Comparison of ENCODE assay signal across 11 mouse cellular contexts in the genomic region with DNA sequence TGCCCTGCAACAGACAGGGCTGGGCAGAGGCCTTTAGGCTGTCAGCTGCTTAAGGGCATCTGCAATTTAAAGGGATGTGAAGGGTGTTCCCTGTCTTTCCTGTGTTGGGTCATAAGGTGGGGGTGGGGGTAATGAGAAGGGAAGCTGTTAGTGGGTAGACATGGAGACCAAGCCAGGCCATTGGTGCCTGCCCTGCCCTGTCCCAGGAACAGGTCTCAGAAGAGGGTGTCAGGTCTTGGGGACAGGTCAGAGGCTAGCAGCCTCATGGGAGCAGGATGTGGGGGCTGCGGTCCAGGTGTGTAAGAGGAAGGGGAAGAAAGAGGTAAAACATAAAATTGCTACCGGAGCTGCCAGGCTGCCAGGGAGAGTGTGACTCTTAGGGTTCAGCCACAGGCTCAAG. TPM values are rescaled to one million over a fixed set of nuclear protein-coding genes. Genes with fewer than 3 reads are reported as not detected.
DNase-seq lines count a peak whose midpoint lies in the region; ATAC-seq lines count a peak whose summit lies in the region.
"Had no signal": no experiment of that assay in that cellular context is flagged by ENCODE, and none has a peak within 500 bp of the region (broad histone marks: within the 10 kb centered on the region; RNA-seq: fewer than 3 reads in every experiment).

No protein-coding gene starts in this region.

- no peak for ATAC-seq in heart, embryonic 15.5 days (replicated peaks; ENCODE audit: insufficient number of reproducible peaks, insufficient read depth, low FRiP score, low read depth)
- peak; percentile 33 for ATAC-seq in megakaryocyte progenitor cell, adult 5-6 weeks (replicated peaks; ENCODE audit: poor library complexity)
- ATAC-seq in kidney, embryonic 15.5 days (replicated peaks; ENCODE audit: low FRiP score): no peak
- ATAC-seq: forebrain, embryonic 16.5 days; intestine, embryonic 15.5 days had no signal

- H3K27me3 ChIP-seq in heart, embryonic 15.5 days: no peaks in the 10 kb centered on the region
- no peaks in the 10 kb centered on the region for H3K27me3 ChIP-seq in kidney, embryonic 15.5 days
- H3K27me3 ChIP-seq: intestine, embryonic 15.5 days; limb, embryonic 13.5 days had no signal

- peak overlapping the region; percentile 15; the same call in 1 of the 2 replicates for H3K4me3 ChIP-seq in heart, embryonic 15.5 days
- H3K4me3 ChIP-seq in kidney, embryonic 15.5 days (replicated peaks): no peak overlapping the region
- H3K4me3 ChIP-seq: intestine, embryonic 15.5 days; limb, embryonic 13.5 days had no signal

- 86% methylated on average over 2 of the region's 2 CpGs for WGBS in heart, embryonic 15.5 days
- WGBS in kidney, embryonic 15.5 days: 91% methylated on average over 2 of the region's 2 CpGs

- H3K27ac ChIP-seq in heart, embryonic 15.5 days: peak overlapping the region; percentile 97
- H3K27ac ChIP-seq in kidney, embryonic 15.5 days: no peak overlapping the region
- H3K27ac ChIP-seq: intestine, embryonic 15.5 days had no signal

- DNase-seq in heart, adult 11 months: peak; percentile 85
- no peak for DNase-seq in heart, adult 9 months (ENCODE audit: low spot score in 2 of 2)
- peak; percentile 43 for DNase-seq in CD4-positive, CD25-positive, alpha-beta regulatory T cell, adult 2 months (ENCODE audit: low read depth, low spot score)
- no peak for DNase-seq in kidney, postnatal 10 days
- DNase-seq in right cerebral cortex, postnatal 14 days: no peak

- no peaks in the 10 kb centered on the region for H3K9me3 ChIP-seq in heart, embryonic 15.5 days (replicated peaks)
- no peaks in the 10 kb centered on the region for H3K9me3 ChIP-seq in kidney, embryonic 15.5 days (replicated peaks)
- H3K9me3 ChIP-seq: intestine, embryonic 15.5 days; limb, embryonic 13.5 days had no signal

- no peak overlapping the region for H3K9ac ChIP-seq in heart, embryonic 15.5 days
- H3K9ac ChIP-seq in kidney, embryonic 15.5 days: no peak overlapping the region
- H3K9ac ChIP-seq: intestine, embryonic 15.5 days; limb, embryonic 13.5 days had no signal

- peaks cover 65% of the 10 kb centered on the region for H3K4me1 ChIP-seq in heart, embryonic 15.5 days (replicated peaks)
- peaks cover 26% of the 10 kb centered on the region for H3K4me1 ChIP-seq in kidney, embryonic 15.5 days

- peak overlapping the region; percentile 4; the same call in 1 of the 2 replicates for H3K4me2 ChIP-seq in heart, embryonic 15.5 days
- H3K4me2 ChIP-seq in kidney, embryonic 15.5 days: no peak overlapping the region
- H3K4me2 ChIP-seq: intestine, embryonic 15.5 days; limb, embryonic 13.5 days had no signal

- H3K36me3 ChIP-seq in heart, embryonic 15.5 days: no peaks in the 10 kb centered on the region
- H3K36me3 ChIP-seq in kidney, embryonic 15.5 days: no peaks in the 10 kb centered on the region
- H3K36me3 ChIP-seq: intestine, embryonic 15.5 days; limb, embryonic 13.5 days had no signal

RNA-seq across cellular contexts. Expression of a gene that starts 0.8 kb away (rescaled TPM):
- 49.6 and 83.5 TPM in 2 replicates for polyA plus RNA-seq in heart, embryonic 15.5 days (2015; fragmentation: Nextera tagmentation; extraction: Ambion mirVana)
- 45.9 and 75.5 TPM in 2 replicates for total RNA-seq in megakaryocyte progenitor cell, adult 5-6 weeks (2015)
- total RNA-seq in megakaryocyte progenitor cell, adult 5-6 weeks (2017): 65.5 and 67.5 TPM in 2 replicates
- polyA plus RNA-seq in kidney, embryonic 15.5 days (2015; fragmentation: Nextera tagmentation; extraction: Ambion mirVana): 115 and 139 TPM in 2 replicates

RNA-seq across cellular contexts. Expression of a gene that starts 19.8 kb away (rescaled TPM):
- polyA plus RNA-seq in heart, embryonic 15.5 days (2015; fragmentation: Nextera tagmentation; extraction: Ambion mirVana): 16.8 and 16.9 TPM in 2 replicates
- 6.0 and 8.0 TPM in 2 replicates for total RNA-seq in megakaryocyte progenitor cell, adult 5-6 weeks (2015)
- 2.4 and 7.7 TPM in 2 replicates for total RNA-seq in megakaryocyte progenitor cell, adult 5-6 weeks (2017)
- 19.0 and 45.8 TPM in 2 replicates for polyA plus RNA-seq in kidney, embryonic 15.5 days (2015; fragmentation: Nextera tagmentation; extraction: Ambion mirVana)
- polyA plus RNA-seq: forebrain, embryonic 16.5 days had no signal

RNA-seq across cellular contexts. Expression of a gene that starts 26.8 kb away (rescaled TPM):
- polyA plus RNA-seq in heart, embryonic 15.5 days (2015; fragmentation: Nextera tagmentation; extraction: Ambion mirVana): 0.48 and 1.7 TPM in 2 replicates
- total RNA-seq in megakaryocyte progenitor cell, adult 5-6 weeks (2015): not detected in 2 replicates
- total RNA-seq in megakaryocyte progenitor cell, adult 5-6 weeks (2017): not detected in 2 replicates
- polyA plus RNA-seq in kidney, embryonic 15.5 days (2015; fragmentation: Nextera tagmentation; extraction: Ambion mirVana): 0.62 and 1.3 TPM in 2 replicates
- polyA plus RNA-seq: forebrain, embryonic 16.5 days had no signal

RNA-seq across cellular contexts. Expression of a gene that starts 37.2 kb away (rescaled TPM):
- polyA plus RNA-seq in heart, embryonic 15.5 days (2015; fragmentation: Nextera tagmentation; extraction: Ambion mirVana): 4.6 and 4.8 TPM in 2 replicates
- total RNA-seq in megakaryocyte progenitor cell, adult 5-6 weeks (2015): 0.20 TPM in 1 of 2 replicates, not detected in the other
- not detected in 2 replicates for total RNA-seq in megakaryocyte progenitor cell, adult 5-6 weeks (2017)
- polyA plus RNA-seq in kidney, embryonic 15.5 days (2015; fragmentation: Nextera tagmentation; extraction: Ambion mirVana): 23.5 and 46.2 TPM in 2 replicates

Comparison
In these comparisons a context has a peak if more than half of its experiments do, and no peak if none do; other contexts are left out.
1. DNase-seq: peak in heart, adult 11 months (single experiment) and CD4-positive, CD25-positive, alpha-beta regulatory T cell, adult 2 months (single experiment); none in heart, adult 9 months (0 of 2), kidney, postnatal 10 days (single experiment) and right cerebral cortex, postnatal 14 days (single experiment).